Mouse (Mus musculus) megakaryocyte progenitor cell, adult 5-6 weeks (primary cell): ENCODE results near the gene Rrn3. TPM values are rescaled to one million over a fixed set of nuclear protein-coding genes. Genes with fewer than 3 reads are reported as not detected.
"Not testable (repeated sequence)": the region's sequence is repeated elsewhere in the genome, so short reads cannot be mapped to it uniquely, and the experiment has no call there.

Experiments
- ATAC-seq: replicated peaks from 2 replicates; pipeline ENCODE4 v1.8.0; 2016; ENCODE audit warnings: mild to moderate bottlenecking, moderate TSS enrichment, inconsistent platforms; ENCODE audit not compliant: poor library complexity
- total RNA-seq, 2 experiments: library from RNA; stranded (forward) in 1 of 2; stranded (reverse) in 1 of 2; fragments of 157-497, 149-512 nt in 1 of 2; fragments of 200-1000 nt in 1 of 2; gene quantifications; 2 replicates each; pipeline versions ENCODE4 v1.2.3 to v1.2.4; 2015 to 2017

Rrn3 gene
- total RNA-seq, 2 experiments from 2014 or later = 34.7 to 45.2 TPM

GRCm38 (mm10) chr16:13781216-13781615 lies 708 bp downstream of the Rrn3 start:
- ATAC-seq = peak; percentile 35; the same call in 1 of the 2 replicates

DNA sequence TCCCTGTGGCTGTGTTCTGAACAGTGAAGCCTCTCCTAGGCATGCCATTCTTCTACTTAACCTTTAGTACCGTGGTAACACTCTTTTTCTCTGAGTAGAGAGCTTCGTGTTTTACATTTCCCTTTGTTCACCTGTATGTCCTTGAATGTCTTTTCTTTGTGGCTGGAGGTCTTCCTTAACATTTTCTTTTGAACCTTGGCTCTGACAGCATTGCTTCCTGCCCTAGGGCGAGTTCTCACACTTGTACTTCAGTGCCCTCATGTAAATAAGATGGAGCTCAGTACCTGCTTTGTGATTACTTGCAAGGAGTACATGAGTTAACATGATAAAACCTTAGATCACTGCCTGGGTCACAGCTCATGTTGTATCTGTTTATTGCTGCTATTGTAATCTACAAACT lies 5.4 kb downstream of the Rrn3 start:
- no peak for ATAC-seq

- ATAC-seq = not testable (repeated sequence)
Measured at GRCm38 (mm10) chr16:13793441-13793840, 12.9 kb downstream of the Rrn3 start.

GRCm38 (mm10) chr16:13796746-13797175 lies 16.3 kb downstream of the Rrn3 start:
- ATAC-seq = peak; percentile 87

DNA sequence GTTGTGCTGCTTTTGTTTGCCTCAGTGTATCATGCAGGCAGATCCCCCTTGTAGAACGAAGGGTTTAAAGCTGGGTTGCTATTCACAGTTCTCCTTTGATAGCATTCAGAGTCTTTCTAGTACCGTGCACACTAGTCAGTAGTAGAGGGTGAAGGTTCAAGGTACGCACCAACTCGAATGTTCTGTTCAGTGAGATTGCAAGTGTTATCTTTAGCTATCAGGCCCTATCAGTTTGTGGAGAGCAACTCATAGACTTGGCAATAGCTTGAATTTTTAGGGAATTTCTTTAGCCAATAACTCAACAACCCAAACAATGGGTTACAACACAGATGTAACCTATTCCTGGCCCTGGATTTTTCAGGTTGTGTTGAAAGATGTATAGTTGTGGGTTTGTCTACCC lies 20.7 kb downstream of the Rrn3 start:
- no peak for ATAC-seq

DNA sequence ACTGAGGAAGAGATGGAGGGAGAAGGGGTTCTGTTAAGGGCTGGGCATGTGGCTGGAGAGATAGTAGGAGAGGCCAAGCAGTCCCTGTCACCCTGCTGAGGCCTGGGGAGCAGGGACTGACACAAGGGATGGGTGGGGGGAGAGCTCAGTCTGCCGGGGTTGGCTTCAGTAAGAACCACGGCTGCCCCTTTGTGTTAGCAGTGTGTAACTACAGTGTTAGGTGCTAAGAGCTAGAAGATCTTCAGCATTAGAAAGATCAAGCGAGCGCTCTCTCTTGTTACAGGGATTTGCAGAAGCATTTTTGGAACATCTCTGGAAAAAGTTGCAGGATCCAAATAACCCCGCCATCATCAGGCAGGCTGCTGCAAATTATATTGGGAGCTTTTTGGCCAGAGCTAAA lies 24.2 kb downstream of the Rrn3 start:
- peak; percentile 46; the same call in 1 of the 2 replicates for ATAC-seq

GRCm38 (mm10) chr16:13807616-13808015 lies 27.1 kb downstream of the Rrn3 start:
- no peak for ATAC-seq

- ATAC-seq = peak; percentile 29; the same call in 1 of the 2 replicates
Measured at GRCm38 (mm10) chr16:13808410-13808809, 27.9 kb downstream of the Rrn3 start.

DNA sequence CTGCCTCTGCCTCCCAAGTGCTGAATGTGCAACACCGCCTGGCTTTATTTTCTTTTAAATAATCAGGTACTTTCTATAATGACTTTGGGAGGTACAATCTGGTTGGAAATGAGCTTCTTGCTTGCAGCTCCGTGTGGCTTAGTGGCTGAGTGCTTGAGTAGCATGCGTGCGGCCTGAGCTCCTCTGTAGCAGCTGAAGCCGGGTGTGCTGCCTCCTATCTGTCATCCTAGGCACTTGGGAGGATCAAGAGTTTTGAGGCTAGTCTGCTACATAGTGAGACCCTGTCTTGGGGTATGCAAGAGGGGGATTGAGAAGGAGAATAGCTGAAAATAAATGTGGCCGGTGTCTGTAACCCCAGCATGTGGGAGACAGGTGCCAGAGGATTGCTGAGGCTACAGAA lies 31.6 kb downstream of the Rrn3 start:
- no peak for ATAC-seq

- no peak for ATAC-seq
Measured at GRCm38 (mm10) chr16:13813200-13813599, 32.7 kb downstream of the Rrn3 start.

GRCm38 (mm10) chr16:13818560-13819393 lies 38.3 kb downstream of the Rrn3 start, which contains the start of gene Ntan1:
Gene Ntan1, plus strand, starts transcription at chr16:13818845.
- peak; percentile 83 for ATAC-seq

DNA sequence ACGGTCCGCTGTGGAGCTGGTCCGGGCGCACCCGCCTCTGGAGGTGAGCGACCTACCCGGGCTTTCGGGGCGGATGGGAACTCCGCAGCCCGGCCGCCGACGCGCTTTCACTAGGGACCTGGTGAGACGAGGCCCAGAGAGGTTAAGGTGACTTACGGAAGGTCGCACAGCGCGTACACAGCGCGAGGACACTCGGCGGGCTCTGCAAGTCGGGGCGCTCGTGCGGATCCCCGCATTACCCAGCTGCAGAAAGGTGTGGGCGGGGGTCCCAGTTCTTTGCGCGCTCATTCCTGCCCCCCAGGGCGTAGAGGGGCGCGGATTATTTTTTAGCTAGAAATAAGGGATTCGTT lies 38.9 kb downstream of the Rrn3 start:
- ATAC-seq = peak; percentile 23

GRCm38 (mm10) chr16:13819806-13820500 lies 39.4 kb downstream of the Rrn3 start:
- ATAC-seq = 0 out of 2 replicates have a peak, but pooled peaks have one; percentile 6

DNA sequence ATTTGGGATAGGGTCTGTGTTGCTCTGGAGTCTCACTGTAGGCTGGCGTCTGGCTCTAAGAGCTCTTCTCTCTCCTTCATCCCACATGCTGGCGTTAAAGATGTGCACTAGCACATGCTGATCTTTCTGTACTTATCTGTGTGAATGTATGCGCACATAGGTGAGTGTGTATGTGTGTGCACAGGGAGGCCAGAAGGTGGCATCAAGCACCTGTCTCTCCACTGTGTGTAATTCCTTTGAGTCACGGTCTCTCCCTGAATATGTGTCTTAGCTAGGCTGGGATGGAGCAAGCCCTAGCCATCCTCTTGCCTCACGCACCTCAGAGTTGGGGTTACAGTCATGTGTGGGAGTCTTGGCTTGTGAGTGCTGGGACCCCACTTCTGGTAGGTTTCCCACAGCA lies 40.3 kb downstream of the Rrn3 start:
- no peak for ATAC-seq

DNA sequence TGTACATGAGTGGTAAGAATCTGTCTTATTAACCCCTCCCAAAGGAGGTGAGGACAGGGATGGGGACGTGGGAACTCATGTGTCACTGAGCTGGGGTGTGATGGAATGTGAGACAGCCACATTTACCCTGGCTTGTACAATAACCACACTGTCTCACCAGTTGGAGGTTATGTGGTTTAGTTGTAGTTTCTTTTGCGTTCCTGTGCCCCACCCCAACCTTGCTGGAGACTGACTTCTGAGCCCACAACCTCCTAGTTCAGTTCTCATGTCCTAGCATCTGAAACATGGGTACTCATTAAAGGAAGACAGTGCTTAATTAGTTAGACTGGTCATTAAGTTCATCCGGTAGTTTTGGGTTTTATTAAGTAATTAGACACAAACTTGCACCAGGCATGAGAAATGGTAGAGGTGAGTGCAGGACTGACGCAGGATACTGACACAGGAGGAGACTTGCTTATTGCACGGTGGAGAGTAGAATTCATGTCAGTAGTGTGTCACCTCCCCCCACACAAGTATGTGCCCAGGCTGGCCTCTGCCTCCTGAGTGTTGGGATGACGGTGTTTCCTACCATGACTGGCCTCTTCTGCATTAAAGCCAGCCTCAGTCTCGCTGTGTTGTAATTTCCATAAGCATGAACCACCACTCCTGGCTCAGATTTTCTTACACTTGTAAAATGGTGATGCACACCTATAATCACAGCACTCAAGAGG lies 45.4 kb downstream of the Rrn3 start:
- ATAC-seq = no peak

DNA sequence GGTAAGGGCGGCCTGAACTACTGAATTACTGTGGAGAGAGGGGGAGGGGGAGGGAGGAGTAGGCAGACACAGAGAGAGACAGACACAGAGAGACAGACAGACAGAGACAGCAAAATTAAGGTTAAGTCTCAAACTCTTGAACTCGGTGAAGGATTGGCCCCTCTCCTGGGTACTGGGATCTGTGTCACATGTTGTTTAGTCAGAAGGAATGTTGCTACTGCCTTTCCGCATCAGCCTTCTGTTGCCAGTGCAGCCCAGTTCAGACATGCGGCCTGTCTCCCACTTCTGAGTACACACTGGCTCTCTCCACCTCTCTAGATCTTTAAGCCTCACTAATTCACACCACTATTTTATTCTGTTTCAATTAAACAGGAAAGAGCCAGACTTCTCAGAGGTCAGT lies 46.0 kb downstream of the Rrn3 start:
- ATAC-seq = no peak

- no peak for ATAC-seq
Measured at GRCm38 (mm10) chr16:13830444-13830843, 49.9 kb downstream of the Rrn3 start.

DNA sequence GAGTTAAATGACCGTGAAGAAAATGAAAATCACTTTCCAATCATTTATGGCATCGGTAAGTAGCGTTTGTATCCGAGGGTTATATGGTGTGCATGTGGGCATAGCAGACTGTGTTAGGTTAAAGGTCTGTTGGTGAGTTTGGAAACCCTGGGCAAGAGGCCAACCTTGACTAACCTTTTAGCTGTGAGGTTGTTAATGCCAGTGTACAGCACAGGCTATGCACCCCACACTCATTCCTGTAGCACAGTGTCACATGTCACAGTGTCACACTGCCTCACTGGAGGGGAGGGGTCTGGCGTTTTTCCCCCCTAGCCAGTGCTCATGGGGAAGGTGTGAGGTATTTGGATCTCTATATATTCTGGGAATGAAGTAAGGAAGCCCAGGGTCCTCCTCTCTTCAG lies 51.1 kb downstream of the Rrn3 start:
- no peak for ATAC-seq

DNA sequence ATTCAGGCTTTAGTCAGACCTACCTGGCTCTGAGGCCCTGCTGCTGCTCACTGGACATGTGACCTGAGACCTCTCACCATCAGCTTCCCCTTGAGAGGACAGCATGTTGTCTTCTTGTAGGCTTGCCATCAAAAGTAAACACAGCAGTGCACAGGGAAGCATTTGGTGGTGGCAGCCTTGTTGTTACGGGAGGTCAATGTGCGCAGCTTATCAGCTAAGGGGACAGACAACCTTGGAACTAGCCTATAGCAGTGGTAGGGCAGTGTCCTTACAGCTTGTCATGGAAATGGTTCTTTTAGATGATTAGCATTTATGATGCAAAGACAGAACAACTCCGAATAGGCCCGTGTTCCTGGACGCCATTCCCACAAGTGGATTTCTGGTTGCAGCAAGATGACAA lies 53.9 kb downstream of the Rrn3 start:
- ATAC-seq = no peak

GRCm38 (mm10) chr16:13840056-13840455 lies 59.5 kb downstream of the Rrn3 start:
- no peak for ATAC-seq

GRCm38 (mm10) chr16:13840956-13841355 lies 60.4 kb downstream of the Rrn3 start:
- ATAC-seq = no peak
